Mouse (Mus musculus) common myeloid progenitor, adult 5-6 weeks (primary cell): ENCODE data around the gene Cdk14. TPM values are rescaled to one million over a fixed set of nuclear protein-coding genes. Genes with fewer than 3 reads are reported as not detected.

Experiments
- ATAC-seq: replicated peaks from 2 replicates; pipeline ENCODE4 v1.8.0; 2016; ENCODE audit warnings: low read depth, mild to moderate bottlenecking, moderate TSS enrichment, inconsistent platforms; ENCODE audit not compliant: poor library complexity, severe bottlenecking
- total RNA-seq: library from RNA; stranded (forward); fragments of 200-1000, 187-1606 nt; gene quantifications from 2 replicates; pipeline ENCODE4 v1.2.3, GENCODE M21; 2017

The Cdk14 gene
- total RNA-seq = 1.6 TPM in 2 replicates

GRCm38 (mm10) chr5:5419992-5420455 is at the start of gene Cdk14:
Gene Cdk14, minus strand, starts transcription at chr5:5420312.
- ATAC-seq = peak; percentile 94

DNA sequence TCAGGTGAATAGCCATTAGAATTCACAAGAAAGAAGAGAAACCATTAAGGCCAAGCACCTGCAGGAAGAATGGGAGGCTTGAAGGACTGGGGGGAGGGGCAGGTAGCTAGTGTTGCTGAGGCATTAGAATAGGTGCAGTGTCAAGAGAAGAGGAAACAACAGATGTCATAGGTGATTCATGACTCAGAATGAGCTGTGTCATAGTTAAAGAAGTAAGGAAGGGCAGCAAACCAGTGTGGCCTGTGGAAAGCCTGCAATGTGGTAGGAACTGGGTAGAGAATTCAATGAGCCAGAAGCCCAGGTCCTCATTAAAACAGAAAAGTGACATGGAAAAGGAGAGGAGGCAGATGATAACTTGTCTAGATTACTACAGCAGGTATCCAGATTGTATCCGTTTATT is 45.1 kb upstream of the Cdk14 start:
- no peak for ATAC-seq

DNA sequence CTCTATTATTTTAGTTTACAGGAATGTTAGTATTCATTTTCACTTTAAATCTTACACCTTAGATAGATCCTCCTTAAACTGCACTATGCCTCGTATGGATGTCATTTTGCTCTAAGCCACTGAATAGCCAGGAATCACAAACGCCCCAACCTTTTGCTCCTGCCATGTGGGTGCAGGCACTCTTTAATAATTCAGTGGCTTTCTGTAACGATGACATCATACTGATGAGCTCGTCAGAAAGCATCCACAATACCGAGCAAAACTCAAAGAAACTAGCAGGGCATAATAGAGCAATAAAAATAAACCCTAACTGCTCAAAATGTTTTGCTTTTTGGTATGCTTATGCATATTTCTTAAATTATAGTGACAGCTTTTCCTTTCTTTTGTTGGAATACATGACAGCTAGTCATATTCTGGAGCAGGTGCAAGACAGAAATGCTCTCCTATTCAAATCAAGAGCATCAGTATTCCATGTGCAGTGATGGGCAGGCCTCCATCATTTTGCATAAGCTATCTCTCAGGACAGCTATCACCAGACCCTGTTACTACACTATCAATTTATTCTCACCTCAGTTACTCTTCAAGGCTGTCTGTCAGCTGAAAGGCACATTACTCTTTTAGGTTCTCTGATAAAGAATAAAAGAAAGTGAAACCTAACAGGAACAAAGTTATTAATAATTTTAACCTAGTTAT is 11.8 kb upstream of the Cdk14 start:
- no peak for ATAC-seq

- no peak for ATAC-seq
Observed at GRCm38 (mm10) chr5:5423723-5424171, 3.6 kb upstream of the Cdk14 start.

GRCm38 (mm10) chr5:5423081-5423480 is 3.0 kb upstream of the Cdk14 start:
- ATAC-seq = no peak

DNA sequence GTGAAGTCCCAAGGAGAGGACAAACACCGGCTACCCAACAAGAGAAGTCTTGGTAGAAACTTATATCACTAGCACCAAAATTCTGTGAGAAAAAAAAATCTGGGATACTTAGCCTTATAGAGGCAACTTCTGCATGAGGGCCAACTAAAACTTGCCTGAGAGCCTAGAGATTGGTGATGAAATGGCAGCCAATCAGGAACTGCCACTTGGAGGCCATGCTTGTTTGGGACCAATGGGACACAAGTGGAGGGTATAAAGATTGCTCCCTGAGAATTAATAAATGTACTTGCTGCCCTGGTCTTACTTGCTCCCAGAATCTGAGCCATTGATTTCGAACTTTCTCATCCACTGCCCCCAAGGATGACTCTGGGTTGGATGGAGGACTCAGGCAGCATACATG is 1.3 kb upstream of the Cdk14 start:
- ATAC-seq = no peak

GRCm38 (mm10) chr5:5419253-5419652 is 859 bp downstream of the Cdk14 start:
- peak; percentile 36 for ATAC-seq

GRCm38 (mm10) chr5:5414835-5415234 is 5.3 kb downstream of the Cdk14 start:
- ATAC-seq = no peak

DNA sequence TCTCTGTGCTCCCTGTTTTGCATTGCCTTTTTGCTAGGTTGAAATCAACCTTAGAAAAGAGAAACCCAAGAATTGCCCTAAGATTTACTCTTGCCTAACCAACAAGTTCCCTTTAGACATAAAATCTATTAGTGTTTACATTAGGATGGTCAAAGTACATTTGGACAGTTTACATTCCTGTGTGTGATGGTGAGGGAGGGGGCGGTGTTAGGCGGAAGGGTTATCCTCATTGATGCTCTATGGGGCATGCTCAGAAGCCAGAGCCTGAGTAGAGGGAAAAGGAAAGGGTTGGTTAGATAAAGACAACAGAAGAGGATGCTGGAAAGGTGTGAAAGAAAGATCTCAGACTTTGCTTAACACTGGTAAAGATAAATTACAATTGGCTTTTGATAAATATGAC is 8.2 kb downstream of the Cdk14 start:
- ATAC-seq = no peak

DNA sequence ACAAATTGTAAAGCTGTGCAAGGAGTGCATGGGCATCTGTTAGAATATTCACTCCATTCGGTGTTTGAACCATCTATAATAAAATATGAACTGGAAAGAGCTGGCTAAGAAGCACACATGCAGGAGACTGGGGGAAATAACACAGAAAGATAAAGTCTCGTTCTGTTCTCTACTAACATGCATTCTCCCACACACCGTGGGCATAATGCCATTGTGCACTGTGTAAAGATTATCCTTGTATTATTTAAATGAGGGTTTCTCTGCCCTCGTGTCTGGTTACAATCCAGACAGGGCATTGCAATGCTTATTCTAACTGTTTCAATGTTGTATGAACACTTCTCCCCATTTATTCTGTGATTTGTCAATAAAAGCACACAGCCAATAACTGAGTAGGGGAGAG is 18.1 kb downstream of the Cdk14 start:
- no peak for ATAC-seq

GRCm38 (mm10) chr5:5392786-5393185 is 27.3 kb downstream of the Cdk14 start:
- no peak for ATAC-seq

GRCm38 (mm10) chr5:5380731-5381718 is 39.1 kb downstream of the Cdk14 start:
- peak; percentile 48 for ATAC-seq

- peak; percentile 71 for ATAC-seq
Observed at GRCm38 (mm10) chr5:5379870-5380730, 40.0 kb downstream of the Cdk14 start.

- ATAC-seq = peak; percentile 7; the same call in 1 of the 2 replicates
Observed at GRCm38 (mm10) chr5:5379501-5379869, 40.6 kb downstream of the Cdk14 start.

- ATAC-seq = 0 out of 2 replicates have a peak, but pooled peaks have one; percentile 50
Observed at GRCm38 (mm10) chr5:5374393-5374792, 45.7 kb downstream of the Cdk14 start.

DNA sequence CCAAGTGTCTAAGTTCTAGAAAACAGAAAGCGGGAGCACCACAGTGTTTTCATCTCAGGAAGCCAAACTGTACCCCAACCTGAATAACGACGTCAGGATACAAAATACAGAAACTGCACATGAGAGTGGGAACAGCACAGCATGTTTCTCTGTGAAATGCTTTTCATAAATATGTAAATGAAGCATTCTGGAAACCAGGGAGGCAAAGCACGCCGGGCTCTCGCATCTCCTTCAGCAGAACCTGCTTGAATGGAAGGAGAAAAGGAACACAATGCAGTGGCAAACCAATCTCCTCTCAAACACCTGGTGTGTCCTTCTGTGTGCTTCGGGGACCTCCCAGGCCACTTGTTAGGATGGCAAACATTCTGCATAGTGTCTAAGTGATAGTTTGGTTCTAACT is 46.6 kb downstream of the Cdk14 start:
- ATAC-seq = no peak

DNA sequence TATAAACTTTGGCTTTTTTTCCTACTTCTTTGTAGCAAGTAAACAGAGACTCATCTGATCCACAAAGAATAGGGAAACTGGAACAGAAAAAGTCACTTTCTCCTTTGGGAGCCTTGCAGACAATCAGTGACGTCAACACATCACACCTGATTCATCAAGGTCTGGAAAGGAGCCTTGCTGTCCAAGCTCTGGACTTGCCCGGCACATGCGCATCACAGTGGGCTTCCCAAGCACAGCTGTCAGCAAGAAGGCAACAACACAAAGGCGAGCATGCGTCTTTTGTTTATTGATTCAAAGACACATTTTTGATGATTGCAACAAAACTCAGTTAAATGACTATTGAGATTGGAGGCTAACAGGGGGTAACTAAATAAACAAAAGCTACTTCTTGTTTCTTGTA is 47.2 kb downstream of the Cdk14 start:
- no peak for ATAC-seq

- no peak for ATAC-seq
Observed at GRCm38 (mm10) chr5:5372354-5372753, 47.8 kb downstream of the Cdk14 start.

DNA sequence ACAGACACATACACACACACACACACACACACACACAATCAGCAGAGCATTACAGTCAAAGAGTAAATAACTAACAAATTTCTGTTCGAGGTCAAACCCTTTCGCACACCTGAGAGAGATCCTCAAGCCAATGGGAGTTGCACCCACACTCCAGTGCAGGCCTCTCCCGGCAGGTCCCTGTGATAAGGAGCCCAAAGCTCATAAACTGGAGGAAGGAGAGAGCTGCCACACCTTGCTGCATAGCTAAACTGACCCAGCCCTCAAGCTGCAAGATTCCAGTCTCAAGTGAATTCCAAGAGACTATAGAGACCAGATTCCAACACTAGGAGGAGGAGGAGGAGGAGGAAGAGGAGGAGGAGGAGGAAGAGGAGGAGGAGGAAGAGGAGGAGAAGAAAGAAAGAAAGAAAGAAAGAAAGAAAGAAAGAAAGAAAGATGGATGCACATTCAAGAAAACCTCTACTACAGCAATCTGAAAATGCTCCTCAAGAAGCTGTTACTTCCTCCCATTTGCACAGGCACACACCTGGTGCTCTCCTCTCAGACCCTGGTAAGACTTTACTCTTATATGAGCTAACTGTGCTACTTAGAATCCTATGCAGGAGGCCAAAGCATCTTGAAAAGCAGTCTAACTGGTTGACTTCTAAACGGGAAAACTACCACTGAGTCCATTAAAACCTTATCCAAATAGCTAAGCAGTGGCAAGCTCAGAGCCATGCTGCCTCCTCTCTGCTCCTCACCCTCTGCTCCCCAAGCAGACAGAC is 49.6 kb downstream of the Cdk14 start:
- ATAC-seq = no peak
